Mouse (Mus musculus) skeletal muscle tissue, adult 2 months (tissue): ENCODE data around the gene Fbxo36.

Experiments
- DNase-seq: peaks from one replicate; pipeline ENCODE4 v3.0.0-alpha.2; 2012; ENCODE audit warnings: low read depth, low spot score

Fbxo36 gene

DNA sequence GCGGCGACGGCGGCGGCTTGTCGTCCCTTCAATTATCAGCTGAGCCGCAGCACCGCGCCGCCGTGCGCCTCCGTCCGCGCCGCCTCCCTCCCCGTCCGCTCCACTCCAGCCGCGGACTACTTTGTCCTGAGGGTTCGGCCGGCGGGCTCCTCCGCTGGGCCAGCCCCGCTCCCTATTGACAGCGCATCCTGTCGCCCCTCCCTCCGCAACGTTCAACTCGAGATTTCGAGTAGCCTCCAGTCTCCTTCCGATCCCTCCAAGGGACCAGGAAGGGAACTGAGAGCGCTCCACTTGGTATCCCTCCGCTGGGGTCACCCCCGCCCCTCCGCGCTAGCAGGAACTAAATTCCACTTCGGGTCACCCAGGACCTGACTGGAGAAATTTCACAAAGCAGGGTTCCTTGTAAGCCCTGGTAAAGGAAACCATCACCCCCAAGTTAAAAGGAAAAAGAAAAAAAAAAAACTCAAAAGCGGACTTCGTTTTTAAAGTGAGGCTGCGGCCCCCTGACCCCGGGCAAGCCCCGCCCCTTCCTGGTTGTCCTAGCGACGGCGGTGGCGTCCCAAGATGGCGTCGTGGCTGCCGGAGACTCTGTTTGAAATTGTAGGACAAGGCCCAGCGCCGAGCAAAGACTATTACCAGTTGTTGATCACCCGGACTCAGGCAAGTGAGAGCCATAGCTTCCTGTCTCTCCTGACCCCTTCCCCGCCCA is at the start of gene Fbxo36:
Gene Fbxo36, plus strand, starts transcription at position 533 of the 709 bp plus-strand sequence.
- peak; percentile 88 for DNase-seq

DNA sequence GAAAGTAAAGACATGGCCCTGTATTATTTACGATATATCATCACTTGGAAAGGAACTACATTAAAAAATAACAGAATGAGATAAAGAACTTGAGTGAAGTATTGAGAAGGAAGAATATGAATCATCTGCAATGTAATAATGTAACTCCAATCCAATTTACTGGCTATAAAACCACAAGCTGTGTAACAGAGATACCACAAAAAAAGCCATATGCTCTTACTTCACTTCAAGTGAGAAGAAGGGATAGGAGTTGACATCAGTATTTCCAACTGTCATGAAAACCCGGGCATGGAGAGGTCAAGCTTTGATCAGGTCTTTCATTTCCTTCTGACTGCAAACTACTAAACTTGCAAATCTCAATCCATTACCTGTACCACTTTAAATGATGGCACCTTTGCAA is 48.2 kb upstream of the Fbxo36 start:
- no peak for DNase-seq

DNA sequence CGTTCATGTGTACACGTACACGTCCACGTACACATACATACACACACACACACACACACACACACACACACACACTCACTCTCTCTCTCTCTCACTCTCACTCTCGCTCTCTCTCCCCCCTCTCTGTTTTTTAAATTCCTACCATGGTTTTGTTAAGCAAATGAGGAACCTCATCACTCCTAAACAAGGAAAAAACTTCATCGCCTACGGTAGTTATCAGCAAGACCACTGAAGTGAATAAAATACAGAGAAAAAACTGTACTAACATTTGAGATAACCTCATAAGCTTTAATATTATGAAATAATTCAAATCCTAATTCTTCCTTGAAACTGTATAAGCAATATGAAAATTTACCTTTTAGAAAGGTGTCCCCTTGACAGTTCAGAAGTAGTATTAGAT is 44.3 kb upstream of the Fbxo36 start:
- DNase-seq = no peak

DNA sequence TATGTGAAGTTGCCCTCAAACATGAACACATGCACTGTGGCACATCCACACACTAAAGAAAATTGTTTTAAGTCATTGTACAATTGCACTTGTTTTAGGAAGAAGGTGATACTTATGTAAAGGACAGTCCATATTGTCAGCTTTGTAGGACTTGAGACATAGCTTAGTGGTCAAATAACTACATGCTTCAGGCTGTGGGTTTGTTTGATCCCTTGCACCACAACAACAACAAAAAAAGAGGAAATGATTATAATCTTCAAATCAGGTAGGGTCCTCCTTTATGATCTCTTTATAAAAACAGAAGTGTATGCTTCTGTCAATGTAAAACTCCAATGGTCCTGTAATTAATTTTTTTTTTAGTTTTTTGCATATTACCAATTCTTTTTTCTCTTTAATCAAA is 40.5 kb upstream of the Fbxo36 start:
- no peak for DNase-seq

GRCm38 (mm10) chr1:84803788-84804187 is 35.9 kb upstream of the Fbxo36 start:
- no peak for DNase-seq

DNA sequence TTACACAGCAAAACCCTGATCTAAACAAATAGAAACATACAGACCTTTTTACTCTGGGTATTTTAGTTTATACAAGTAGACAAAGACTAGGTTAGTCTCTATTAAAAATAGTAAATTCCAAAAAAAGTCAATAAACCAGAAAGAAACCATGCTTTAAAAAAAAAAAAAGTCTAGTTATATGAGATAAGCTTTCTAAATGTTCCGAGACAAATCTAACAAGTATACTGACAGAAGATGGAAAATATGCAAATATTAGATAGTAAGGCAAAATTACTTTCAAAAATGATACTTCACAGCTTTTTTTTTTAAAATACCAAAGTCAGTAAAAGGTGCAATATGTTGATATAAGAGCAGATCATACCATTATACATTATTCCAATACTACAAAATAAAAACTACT is 22.0 kb upstream of the Fbxo36 start:
- DNase-seq = no peak

- DNase-seq = peak; percentile 61
These were observed 14.6 kb upstream of the Fbxo36 start for GRCm38 (mm10) chr1:84825091-84825490.

DNA sequence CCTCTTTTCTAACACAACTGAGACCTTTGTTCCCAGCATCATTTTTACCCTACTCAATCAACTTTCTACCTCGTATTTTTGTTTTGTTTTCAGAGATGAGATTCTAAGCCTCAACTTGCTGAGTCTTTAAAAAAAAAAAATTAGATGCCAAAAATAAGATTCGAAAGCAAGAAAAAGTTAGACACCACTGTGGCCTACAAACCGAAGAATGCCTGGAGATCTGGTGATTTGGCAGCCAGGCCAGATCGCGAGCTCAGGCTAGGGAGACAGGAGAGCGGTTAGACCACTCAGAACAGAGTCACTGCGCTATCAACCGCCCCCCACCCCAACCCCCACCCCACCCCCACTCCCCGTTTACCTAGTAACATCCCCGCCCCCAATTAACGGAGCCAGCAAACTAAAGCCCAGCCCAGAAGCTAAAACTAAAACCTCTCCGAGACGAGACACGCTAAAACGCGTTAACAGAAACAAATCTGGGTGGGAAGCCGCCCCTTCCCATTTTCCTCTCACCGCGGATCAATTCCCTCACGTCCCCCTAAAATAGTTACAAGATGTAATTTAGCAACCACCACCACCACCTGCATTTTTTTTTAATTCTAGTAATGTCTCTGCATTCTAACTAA is 2.0 kb upstream of the Fbxo36 start:
- DNase-seq = no peak

DNA sequence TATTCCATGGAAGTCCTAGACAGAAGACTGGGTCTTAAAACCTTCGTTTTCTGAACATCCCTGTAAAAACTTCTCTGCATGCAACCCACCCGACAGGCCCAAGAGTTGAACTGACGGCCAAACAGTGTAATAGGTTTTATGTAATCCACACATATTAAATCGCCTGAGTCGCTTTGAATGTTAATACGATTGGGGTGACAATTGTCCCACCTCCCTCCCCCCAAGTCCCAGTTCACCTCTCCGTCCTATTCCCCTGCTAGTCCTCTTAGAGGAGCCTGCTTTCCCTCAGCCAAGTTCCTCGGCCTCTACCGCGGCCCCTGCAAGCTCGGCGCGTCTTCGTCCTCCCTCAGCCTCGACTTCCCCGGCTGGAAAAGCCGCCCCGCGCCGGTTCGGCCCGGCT is 1.5 kb upstream of the Fbxo36 start:
- no peak for DNase-seq

DNA sequence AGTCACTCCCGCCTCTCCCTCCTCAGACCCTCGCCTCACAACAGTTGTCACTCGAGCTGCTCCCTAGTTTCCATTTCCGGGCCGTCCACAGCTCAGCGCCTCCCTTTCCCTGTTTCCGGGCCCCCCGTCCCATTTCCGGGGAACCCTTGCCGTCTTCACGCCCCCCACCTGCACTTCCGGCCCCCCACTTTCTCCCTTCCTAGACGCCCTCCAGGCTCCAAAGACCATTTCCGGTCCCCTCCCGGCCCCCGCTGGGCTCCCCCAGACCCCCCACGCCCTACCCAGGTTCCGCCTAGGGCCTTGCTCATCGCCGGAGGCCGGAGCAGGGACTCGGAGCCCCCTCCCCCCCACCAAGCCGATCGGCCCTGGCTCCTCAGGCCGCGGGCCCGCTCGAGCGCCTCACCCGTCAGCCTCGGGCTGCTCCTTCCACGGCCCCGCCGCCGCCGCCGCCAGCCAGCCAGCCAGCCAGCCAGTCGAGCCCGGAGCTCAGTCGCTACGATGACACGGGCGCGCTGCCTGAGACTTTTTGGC is 955 bp upstream of the Fbxo36 start:
- peak; percentile 47 for DNase-seq

DNA sequence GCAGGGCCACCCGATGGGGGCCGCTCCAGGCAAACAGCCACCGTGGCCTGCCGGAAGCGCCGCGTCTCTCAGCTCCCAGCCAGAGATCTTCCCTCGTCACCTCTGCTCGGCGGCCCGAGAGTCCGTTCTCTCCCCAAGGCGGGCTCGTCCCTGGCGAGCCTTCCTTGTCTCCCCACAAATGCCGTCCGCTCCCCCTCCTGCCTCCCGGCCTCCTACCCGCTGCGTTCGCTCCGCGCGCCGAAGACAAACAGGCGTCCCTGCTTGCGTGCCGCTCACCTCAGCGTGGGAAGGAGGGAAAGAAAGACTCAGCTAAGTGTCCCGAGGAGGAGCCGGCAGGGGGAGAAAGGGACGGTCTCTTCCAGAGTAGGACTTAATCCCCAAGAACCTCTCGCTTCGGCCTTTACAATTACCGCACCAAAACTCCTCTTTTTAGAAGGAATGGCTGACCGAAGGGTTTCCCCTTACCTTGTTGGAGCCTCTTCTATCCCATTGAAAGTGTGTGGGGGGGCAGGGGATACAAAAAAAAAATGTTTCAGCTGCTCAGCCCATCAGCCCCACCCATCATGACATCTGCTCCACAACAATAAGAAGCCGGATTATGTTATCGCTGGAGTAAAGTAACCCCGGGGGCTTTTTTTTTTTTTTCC is 500 bp downstream of the Fbxo36 start, which contains the start of gene Trip12:
Gene Trip12, minus strand, starts transcription at position 499 of the 647 bp plus-strand sequence.
- DNase-seq = no peak

GRCm38 (mm10) chr1:84841061-84841460 is 1.4 kb downstream of the Fbxo36 start:
- DNase-seq = no peak

- no peak for DNase-seq
These were observed 3.7 kb downstream of the Fbxo36 start for GRCm38 (mm10) chr1:84843366-84843765.

DNA sequence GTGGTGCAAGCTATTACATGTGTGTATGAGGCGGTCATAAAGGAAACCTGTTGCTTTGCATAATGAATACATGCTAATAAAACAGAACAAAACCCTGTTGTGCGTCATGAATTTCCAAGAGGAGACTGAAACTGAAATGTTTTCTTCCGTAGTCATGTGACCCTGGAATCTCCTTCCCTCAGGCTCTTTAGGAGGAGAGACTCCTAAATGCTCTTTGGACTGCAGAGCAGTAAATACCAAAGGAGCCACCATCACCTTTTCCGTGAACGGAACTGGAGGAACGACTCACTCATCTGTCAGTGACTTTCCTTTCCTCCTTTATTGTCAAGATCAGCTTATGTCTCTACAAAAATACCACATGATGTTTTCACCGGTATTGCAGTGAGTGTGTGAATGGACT is 8.1 kb downstream of the Fbxo36 start:
- no peak for DNase-seq

GRCm38 (mm10) chr1:84848335-84848734 is 8.7 kb downstream of the Fbxo36 start:
- DNase-seq = no peak

DNA sequence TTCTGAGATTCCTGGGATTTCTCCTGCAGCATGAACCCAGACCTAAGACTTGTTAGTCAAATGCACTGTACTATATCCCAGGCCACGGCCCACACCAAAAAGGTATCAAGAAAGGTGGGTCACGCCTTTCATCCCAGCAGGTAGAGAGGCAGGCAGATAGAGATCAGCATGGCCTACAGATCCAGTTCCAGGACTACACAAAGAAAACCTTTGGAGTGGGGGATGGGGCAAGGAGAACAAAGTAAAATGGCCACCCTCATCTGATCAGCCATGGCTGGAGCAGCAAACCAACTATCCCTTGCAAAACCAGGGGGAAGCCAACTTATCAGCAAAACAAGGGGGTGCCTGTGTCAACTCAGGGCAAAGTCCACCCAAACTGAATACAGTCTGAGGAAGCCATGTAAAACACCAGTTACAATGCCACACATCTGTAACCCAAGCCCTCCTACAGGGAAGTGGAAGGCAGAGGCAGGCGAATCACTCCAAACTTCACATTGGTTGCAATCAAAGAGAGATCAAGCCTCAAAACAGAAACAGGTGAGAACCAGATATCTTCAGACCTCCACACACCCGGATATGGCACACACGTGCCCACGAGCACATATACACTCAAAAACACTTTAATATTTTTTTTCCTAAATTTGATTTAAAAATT is 9.3 kb downstream of the Fbxo36 start:
- DNase-seq = no peak

DNA sequence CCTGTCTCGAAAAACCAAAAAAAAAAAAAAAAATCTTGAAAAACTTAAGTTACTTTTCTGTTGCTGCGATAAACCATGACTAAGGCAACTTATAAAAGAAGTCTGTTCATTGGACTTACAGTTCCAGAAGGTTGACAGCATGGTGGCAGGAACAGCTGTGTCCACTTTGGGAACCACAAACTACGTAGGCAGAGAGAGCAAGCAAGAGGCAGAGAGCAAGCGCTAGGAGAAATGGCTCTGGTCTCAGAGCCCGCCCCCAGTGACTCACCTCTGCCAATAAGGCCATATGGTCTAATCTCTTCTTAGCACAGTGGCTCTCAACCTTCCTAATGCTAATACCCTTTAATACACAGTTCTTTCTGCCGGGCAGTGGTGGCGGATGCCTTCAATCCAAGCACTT is 10.2 kb downstream of the Fbxo36 start:
- DNase-seq = no peak

DNA sequence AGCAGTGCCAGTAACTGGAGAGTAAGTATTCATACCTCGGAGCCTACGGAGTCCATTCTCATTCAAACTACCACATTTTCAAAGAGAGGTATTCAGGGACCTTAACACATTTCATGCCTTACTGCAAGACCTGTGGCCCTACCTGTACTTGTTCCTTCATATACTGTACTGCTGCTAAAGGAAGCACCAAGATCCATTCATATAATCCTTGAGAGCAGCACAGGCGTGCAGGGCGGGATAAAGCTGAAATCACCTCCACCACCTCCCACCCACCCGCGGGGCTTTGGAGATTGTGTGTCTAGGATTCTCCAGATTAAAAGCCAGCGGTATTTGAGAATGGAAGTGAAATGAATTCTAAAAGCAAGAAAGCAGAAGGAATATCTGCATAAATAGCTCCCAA is 10.8 kb downstream of the Fbxo36 start:
- DNase-seq = no peak

DNA sequence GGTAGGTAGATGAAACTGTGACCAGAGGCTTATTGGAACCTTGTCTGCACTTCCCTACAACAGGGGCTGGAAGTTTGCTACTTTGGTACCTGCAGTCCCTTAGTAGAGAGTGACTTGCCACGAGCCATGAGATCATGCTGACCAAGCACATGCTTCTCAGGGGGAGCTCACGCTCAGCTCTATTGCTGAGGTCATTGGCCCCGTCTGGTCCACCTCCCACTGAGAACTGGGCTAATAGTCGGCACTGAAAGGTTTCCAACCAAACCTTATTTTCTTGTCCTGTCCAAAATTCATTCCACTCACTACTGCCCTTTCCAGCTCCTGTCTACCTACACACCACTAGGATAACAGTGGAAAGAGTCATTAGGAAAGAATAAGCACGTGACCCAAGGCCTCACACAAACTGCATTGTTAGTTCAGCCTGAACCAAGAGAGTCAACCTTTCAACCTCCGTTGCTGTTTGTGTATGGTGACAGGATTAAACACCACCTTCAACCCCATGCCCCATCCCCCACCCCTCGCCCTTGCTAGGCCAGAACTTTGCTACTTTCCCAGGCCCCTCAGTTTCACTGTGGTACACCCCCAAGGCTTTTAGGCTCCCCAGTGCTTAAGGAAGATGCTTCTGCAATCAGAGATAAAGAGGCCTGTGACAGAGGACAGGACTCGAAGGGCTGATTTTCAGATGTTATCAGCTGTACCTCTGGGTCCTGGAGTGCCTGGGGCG is 12.0 kb downstream of the Fbxo36 start:
- DNase-seq = peak; percentile 4

- no peak for DNase-seq
These were observed 14.1 kb downstream of the Fbxo36 start for GRCm38 (mm10) chr1:84853721-84854120.

GRCm38 (mm10) chr1:84854966-84855365 is 15.3 kb downstream of the Fbxo36 start:
- DNase-seq = no peak
